In the genomic region with DNA sequence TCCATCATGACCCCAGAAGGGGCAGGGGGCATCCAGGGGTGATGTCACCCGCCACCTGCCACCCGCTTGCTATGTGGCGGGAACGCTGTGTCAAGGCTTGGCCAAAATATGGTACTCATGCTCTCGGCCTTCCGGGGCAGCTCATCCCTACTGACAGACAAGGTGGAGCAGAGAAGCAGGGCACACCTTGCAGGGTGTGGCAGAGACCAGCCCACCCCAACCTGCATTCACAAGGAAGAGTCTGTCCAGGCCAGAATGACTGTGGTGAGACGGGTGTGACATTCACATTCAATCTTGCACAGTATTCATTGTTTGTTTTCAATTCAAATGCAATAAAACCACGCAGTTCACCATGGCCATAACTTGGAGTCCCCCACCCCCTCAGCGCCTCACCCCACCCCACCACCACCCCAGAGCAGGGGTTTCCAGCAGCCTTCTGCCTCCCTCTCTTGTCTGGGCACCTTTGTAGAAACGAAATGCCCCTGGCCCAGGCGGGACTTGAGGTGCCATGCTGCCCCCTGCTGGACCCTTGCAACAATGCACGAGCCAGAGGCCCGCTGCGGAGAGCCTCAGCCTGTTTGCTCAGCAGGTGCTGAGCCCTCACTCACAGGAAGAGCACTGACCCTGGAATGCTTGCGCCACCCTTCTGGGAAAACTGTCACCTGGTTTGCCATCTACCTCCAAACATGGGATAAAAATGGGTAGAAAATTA, we compare ENCODE assay signal across 8 mouse cellular contexts. TPM values are rescaled to one million over a fixed set of nuclear protein-coding genes. Genes with fewer than 3 reads are reported as not detected.
DNase-seq lines count a peak whose midpoint lies in the region; ATAC-seq and TF ChIP-seq lines count a peak whose summit lies in the region.

No protein-coding gene starts in this region.

- H3K27ac ChIP-seq in embryonic facial prominence, embryonic 14.5 days (replicated peaks; ENCODE audit: low read depth, low read length), result no peak overlapping the region
- no peak overlapping the region for H3K27ac ChIP-seq in kidney, embryonic 14.5 days (ENCODE audit: low read depth, low read length)
- H3K27ac ChIP-seq in limb, embryonic 14.5 days (replicated peaks; ENCODE audit: low read depth, low read length), result no peak overlapping the region

- no peaks in the 10 kb centered on the region for H3K36me3 ChIP-seq in embryonic facial prominence, embryonic 14.5 days (ENCODE audit: control insufficient read depth, insufficient read depth, low read length)
- no peaks in the 10 kb centered on the region for H3K36me3 ChIP-seq in kidney, embryonic 14.5 days (ENCODE audit: control insufficient read depth, insufficient read depth, low read length)
- H3K36me3 ChIP-seq in limb, embryonic 14.5 days (ENCODE audit: control insufficient read depth, insufficient read depth, low read length), result no peaks in the 10 kb centered on the region
- no peaks in the 10 kb centered on the region for H3K36me3 ChIP-seq in splenic B cell, adult 2 months (ENCODE audit: control insufficient read depth, insufficient read depth, low read length, poor library complexity, severe bottlenecking)

- 36% methylated on average over 13 of the region's 15 CpGs for WGBS in embryonic facial prominence, embryonic 14.5 days
- WGBS in kidney, embryonic 14.5 days, result 43% methylated on average over 15 of the region's 15 CpGs
- WGBS in limb, embryonic 14.5 days, result 44% methylated on average over 15 of the region's 15 CpGs

- peak; percentile 77 for DNase-seq in 3T3-L1 (ENCODE audit: low read depth, low spot score)
- peak; percentile 80 to 87 for DNase-seq in adrenal gland, postnatal 36 days
- DNase-seq in embryonic facial prominence, embryonic 14.5 days (ENCODE audit: low spot score), result peak; percentile 89
- DNase-seq in heart, adult 9 months (ENCODE audit: low spot score in 2 of 2), result peak; percentile 35 to 65
- DNase-seq in limb, embryonic 14.5 days (ENCODE audit: low spot score), result peak; percentile 77
- peak; percentile 67 to 80 for DNase-seq in natural killer cell, adult 2 months (ENCODE audit: low spot score in 2 of 2)
- peak; percentile 85 for DNase-seq in splenic B cell, adult 2 months (ENCODE audit: low read depth, low spot score)

- H3K4me2 ChIP-seq in embryonic facial prominence, embryonic 14.5 days (ENCODE audit: low read depth, low read length), result no peak overlapping the region
- no peak overlapping the region for H3K4me2 ChIP-seq in kidney, embryonic 14.5 days (replicated peaks; ENCODE audit: low read depth, low read length)
- H3K4me2 ChIP-seq in limb, embryonic 14.5 days (replicated peaks; ENCODE audit: low read depth, low read length, severe bottlenecking), result no peak overlapping the region

- no peak for TF ChIP-seq POLR2A in limb, embryonic 14.5 days (IDR thresholded peaks at IDR 0.05; ENCODE audit: borderline replicate concordance, extremely low read depth, insufficient read depth, insufficient read length)

- no peak overlapping the region for H3K4me3 ChIP-seq in embryonic facial prominence, embryonic 14.5 days (ENCODE audit: low read depth, low read length)
- H3K4me3 ChIP-seq in kidney, embryonic 14.5 days (ENCODE audit: low read length), result no peak overlapping the region
- H3K4me3 ChIP-seq in limb, embryonic 14.5 days (replicated peaks; ENCODE audit: low read length), result no peak overlapping the region

- H3K4me1 ChIP-seq in embryonic facial prominence, embryonic 14.5 days (ENCODE audit: control insufficient read depth, insufficient read depth, low read length), result no peaks in the 10 kb centered on the region
- 0 out of 2 replicates have a peak, but pooled peaks cover 5% of the 10 kb centered on the region for H3K4me1 ChIP-seq in kidney, embryonic 14.5 days (ENCODE audit: control insufficient read depth, insufficient read depth, low read length)
- H3K4me1 ChIP-seq in limb, embryonic 14.5 days (ENCODE audit: control insufficient read depth, insufficient read depth, low read length), result peaks cover 4% of the 10 kb centered on the region; the same call in 1 of the 2 replicates

- ATAC-seq in embryonic facial prominence, embryonic 14.5 days (ENCODE audit: low read depth), result peak; percentile 76
- ATAC-seq in kidney, embryonic 14.5 days (ENCODE audit: low FRiP score, low TSS enrichment), result peak; percentile 72; the same call in 1 of the 2 replicates
- peak; percentile 69; the same call in 1 of the 2 replicates for ATAC-seq in limb, embryonic 14.5 days (ENCODE audit: low FRiP score, low read depth)

- H3K27me3 ChIP-seq in embryonic facial prominence, embryonic 14.5 days (replicated peaks; ENCODE audit: control insufficient read depth, insufficient read depth, low read length), result no peaks in the 10 kb centered on the region
- H3K27me3 ChIP-seq in kidney, embryonic 14.5 days (ENCODE audit: control insufficient read depth, insufficient read depth, low read length), result no peaks in the 10 kb centered on the region
- no peaks in the 10 kb centered on the region for H3K27me3 ChIP-seq in limb, embryonic 14.5 days (ENCODE audit: control insufficient read depth, insufficient read depth, low read length)
- no peaks in the 10 kb centered on the region for H3K27me3 ChIP-seq in splenic B cell, adult 2 months (ENCODE audit: control insufficient read depth, insufficient read depth, low read length, poor library complexity, severe bottlenecking)

- H3K9me3 ChIP-seq in embryonic facial prominence, embryonic 14.5 days (ENCODE audit: control insufficient read depth, low read length), result no peaks in the 10 kb centered on the region
- H3K9me3 ChIP-seq in kidney, embryonic 14.5 days (ENCODE audit: control insufficient read depth, low read length), result no peaks in the 10 kb centered on the region
- no peaks in the 10 kb centered on the region for H3K9me3 ChIP-seq in limb, embryonic 14.5 days (ENCODE audit: control insufficient read depth, low read length)

- no peak overlapping the region for H3K9ac ChIP-seq in embryonic facial prominence, embryonic 14.5 days (ENCODE audit: low read depth, low read length)
- no peak overlapping the region for H3K9ac ChIP-seq in kidney, embryonic 14.5 days (ENCODE audit: low read depth, low read length)
- no peak overlapping the region for H3K9ac ChIP-seq in limb, embryonic 14.5 days (ENCODE audit: low read depth, low read length, severe bottlenecking)

RNA-seq across cellular contexts. Expression of gene 1700021F07Rik, which starts 23.8 kb away (rescaled TPM):
- total RNA-seq in adrenal gland, postnatal 36 days (2021), result not detected
- polyA plus RNA-seq in embryonic facial prominence, embryonic 14.5 days (2014; fragmentation: Nextera tagmentation; extraction: Ambion mirVana), result not detected in 2 replicates
- polyA plus RNA-seq in kidney, embryonic 14.5 days (2014; fragmentation: Nextera tagmentation; extraction: Ambion mirVana), result not detected in 2 replicates
- polyA plus RNA-seq in limb, embryonic 14.5 days (2012; rRNA removed), result not detected in 2 replicates
- not detected in 2 replicates for polyA plus RNA-seq in limb, embryonic 14.5 days (2014; fragmentation: Nextera tagmentation; extraction: Ambion mirVana)

RNA-seq across cellular contexts. Expression of gene Ankrd60, which starts 32.0 kb away (rescaled TPM):
- total RNA-seq in adrenal gland, postnatal 36 days (2021), result not detected
- polyA plus RNA-seq in embryonic facial prominence, embryonic 14.5 days (2014; fragmentation: Nextera tagmentation; extraction: Ambion mirVana), result not detected in 2 replicates
- not detected in 2 replicates for polyA plus RNA-seq in kidney, embryonic 14.5 days (2014; fragmentation: Nextera tagmentation; extraction: Ambion mirVana)
- not detected in 2 replicates for polyA plus RNA-seq in limb, embryonic 14.5 days (2012; rRNA removed)
- not detected in 2 replicates for polyA plus RNA-seq in limb, embryonic 14.5 days (2014; fragmentation: Nextera tagmentation; extraction: Ambion mirVana)
